Comparison of ENCODE assay signal across 8 mouse cellular contexts in genomic region chr14:54360577-54361340, GRCm38 (mm10). TPM values are rescaled to one million over a fixed set of nuclear protein-coding genes. Genes with fewer than 3 reads are reported as not detected.
DNase-seq lines count a peak whose midpoint lies in the region; ATAC-seq lines count a peak whose summit lies in the region.

Oxa1l (plus strand) TSS chr14:54360834.

- peak; percentile 93 for ATAC-seq in hindbrain, embryonic 11.5 days (ENCODE audit: low FRiP score)

- H3K4me3 ChIP-seq in hindbrain, embryonic 11.5 days (ENCODE audit: low read depth, low read length): peak within 1 kb of the TSS; percentile 93

- H3K36me3 ChIP-seq in hindbrain, embryonic 11.5 days (ENCODE audit: control insufficient read depth, insufficient read depth, low read length): no peaks in the 10 kb centered on the region

- no peaks in the 10 kb centered on the region for H3K27me3 ChIP-seq in hindbrain, embryonic 11.5 days (ENCODE audit: control insufficient read depth, insufficient read depth, low read length)

- no peaks in the 10 kb centered on the region for H3K4me1 ChIP-seq in hindbrain, embryonic 11.5 days (replicated peaks; ENCODE audit: control insufficient read depth, insufficient read depth, low read length)

- H3K4me2 ChIP-seq in hindbrain, embryonic 11.5 days (replicated peaks; ENCODE audit: low read depth, low read length): peak within 1 kb of the TSS; percentile 68

- no peaks in the 10 kb centered on the region for H3K9me3 ChIP-seq in hindbrain, embryonic 11.5 days (ENCODE audit: control insufficient read depth, low read length)

- peak within 1 kb of the TSS; percentile 88 for H3K9ac ChIP-seq in hindbrain, embryonic 11.5 days (ENCODE audit: low read depth, low read length)

- H3K27ac ChIP-seq in hindbrain, embryonic 11.5 days (ENCODE audit: low read depth, low read length): peak within 1 kb of the TSS; percentile 63

- under 1% methylated on average over 48 of the region's 48 CpGs for WGBS in hindbrain, embryonic 11.5 days

- DNase-seq in MN1 (ENCODE audit: low spot score): peak; percentile 95
- peak; percentile 98 for DNase-seq in cerebellum, adult 9-10 months
- DNase-seq in frontal cortex, adult 2 months (ENCODE audit: extremely low spot score in 1 of 2, low spot score in 1 of 2): peak; percentile 93 to 99
- DNase-seq in hindbrain, embryonic 11.5 days (ENCODE audit: low spot score): peak; percentile 98
- DNase-seq in layer of hippocampus, postnatal 10 days (ENCODE audit: low spot score in 2 of 2): peak; percentile 98 to 99
- peak; percentile 98 for DNase-seq in lung, postnatal 10 days
- DNase-seq in ovary, postnatal 36 days (ENCODE audit: low spot score): peak; percentile 94
- DNase-seq in thymus, postnatal 25 days: peak; percentile 98

RNA-seq across cellular contexts. Expression of gene Oxa1l, which starts in this region (rescaled TPM):
- polyA plus RNA-seq in frontal cortex, adult 2 months (2012; rRNA removed): 76.2 and 76.8 TPM in 2 replicates
- 46.7 and 47.2 TPM in 2 replicates for polyA plus RNA-seq in hindbrain, embryonic 11.5 days (2014; fragmentation: Nextera tagmentation; extraction: Ambion mirVana)
- 10 to 100 TPM; 69.3 to 70.0 TPM for total RNA-seq in layer of hippocampus, postnatal 10 days (2021)

Comparison
In these comparisons a context has a peak if more than half of its experiments do, and no peak if none do; other contexts are left out.
1. Peak in every context shown above with its lines: DNase-seq, ATAC-seq, H3K4me3 ChIP-seq and H3K27ac ChIP-seq.